Mouse (Mus musculus) stomach, embryonic 16.5 days (tissue): Measurements from ENCODE around the gene Apcs. TPM values are rescaled to one million over a fixed set of nuclear protein-coding genes. Genes with fewer than 3 reads are reported as not detected.

Experiments used
- ATAC-seq: fragments of 200-750 bp; cut with Nextera tagmentation; 2 replicates; pipeline ENCODE4 v1.8.0; 2017; ENCODE audit warnings: moderate number of reproducible peaks, moderate TSS enrichment; ENCODE audit not compliant: insufficient read depth, low FRiP score
- H3K27ac ChIP-seq: fragments of 300-500 bp; sonication (generic); 2 replicates; pipeline ENCODE4 v1.5.1; 2014; ENCODE audit warnings: low read length
- H3K27me3 ChIP-seq: fragments of 300-500 bp; sonication (generic); 2 replicates; pipeline ENCODE4 v1.6.1; 2014; ENCODE audit warnings: low read length, control low read depth, mixed read lengths; ENCODE audit not compliant: control insufficient read depth, insufficient read depth
- H3K36me3 ChIP-seq: fragments of 300-500 bp; sonication (generic); 2 replicates; pipeline ENCODE4 v1.6.1; 2014; ENCODE audit warnings: low read length; ENCODE audit not compliant: control insufficient read depth, insufficient read depth
- H3K4me1 ChIP-seq: fragments of 300-500 bp; sonication (generic); 2 replicates; pipeline ENCODE4 v1.6.1; 2014; ENCODE audit warnings: low read length, control low read depth, mixed read lengths; ENCODE audit not compliant: control insufficient read depth, insufficient read depth
- H3K4me2 ChIP-seq: fragments of 300-500 bp; sonication (generic); 2 replicates; pipeline ENCODE4 v1.6.1; 2014; ENCODE audit warnings: low read depth, low read length, mixed read lengths
- H3K4me3 ChIP-seq: fragments of 300-500 bp; sonication (generic); replicated peaks from 2 replicates; pipeline ENCODE4 v1.5.1; 2014; ENCODE audit warnings: mild to moderate bottlenecking, low read length
- H3K9ac ChIP-seq: fragments of 300-500 bp; sonication (generic); 2 replicates; pipeline ENCODE4 v1.6.1; 2014; ENCODE audit warnings: low read length
- H3K9me3 ChIP-seq: fragments of 300-500 bp; sonication (generic); replicated peaks from 2 replicates; pipeline ENCODE4 v1.6.1; 2016; ENCODE audit warnings: low read length, control low read depth; ENCODE audit not compliant: control insufficient read depth
- WGBS: fragments of 180-500 bp; shearing (Covaris S2); extraction: QIAGEN DNeasy Blood & Tissue Kit; methylation state at CpG from one replicate; pipeline ENCODE4 v1.1.7; 2014; 5-methylcytosine and 5-hydroxymethylcytosine counted together
- polyA plus RNA-seq: library from polyadenylated mRNA; unstranded; fragments of >200 nt; fragmentation: Nextera tagmentation; extraction: Ambion mirVana; gene quantifications from 2 replicates; pipeline ENCODE4 v1.2.1, GENCODE M21; 2015

Apcs gene
- polyA plus RNA-seq, 1 experiment from 2014 or later = 4.0 TPM

DNA sequence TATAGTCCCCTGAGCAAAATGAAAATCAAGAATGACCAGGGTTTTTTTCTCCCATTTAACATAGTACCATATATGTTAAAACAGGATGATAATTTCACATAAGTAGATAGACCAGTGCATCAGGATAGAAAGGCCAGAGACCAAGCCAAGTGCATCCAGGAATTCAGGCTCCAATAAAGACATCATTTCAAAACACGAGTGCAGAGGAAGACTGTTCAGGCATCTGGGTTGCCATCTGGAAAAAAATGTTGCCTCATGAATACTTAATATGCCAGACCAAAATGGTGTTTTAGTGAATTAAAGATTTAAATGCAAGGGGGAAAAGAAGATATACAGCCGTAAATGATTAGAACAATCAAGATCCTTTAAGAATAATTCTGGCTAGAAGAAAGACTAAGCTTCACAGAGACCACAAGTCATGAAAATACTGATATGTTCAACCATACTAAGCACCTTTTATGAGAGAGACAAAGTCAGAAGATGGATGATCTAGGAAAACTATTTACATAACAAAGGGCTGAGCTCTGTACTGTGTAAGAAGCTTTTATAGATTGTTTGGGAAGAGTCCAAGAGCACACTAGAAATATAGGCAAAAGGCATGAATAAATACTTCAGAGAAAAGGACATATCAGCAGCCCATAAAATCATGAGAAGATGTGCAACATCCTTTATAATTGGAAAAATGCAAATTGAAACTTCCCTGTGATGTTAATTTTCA lies 47.6 kb downstream of the Apcs start:
- WGBS = 78% methylated on average over 2 of the region's 2 CpGs

More for the DNA sequence above, 47.6 kb downstream of the Apcs start:
- H3K27me3 ChIP-seq = no peaks in the 10 kb centered on the region
- H3K4me3 ChIP-seq = no peak overlapping the region
- H3K27ac ChIP-seq = no peak overlapping the region
- no peak overlapping the region for H3K9ac ChIP-seq
- no peaks in the 10 kb centered on the region for H3K36me3 ChIP-seq
- ATAC-seq = no peak
- H3K4me1 ChIP-seq = no peaks in the 10 kb centered on the region
- no peak overlapping the region for H3K4me2 ChIP-seq
- no peaks in the 10 kb centered on the region for H3K9me3 ChIP-seq

Other genes with a start within 250 kb of the Apcs start
- gene Crp, start 197.0 kb downstream of the Apcs start, polyA plus RNA-seq = 3.4 and 4.0 TPM in 2 replicates
- gene Olfr16, start 55.4 kb upstream of the Apcs start, polyA plus RNA-seq = not detected in 2 replicates
- not detected in 2 replicates for gene Olfr1408, start 242.3 kb upstream of the Apcs start, polyA plus RNA-seq